Mouse (Mus musculus): ENCODE measurements around the gene Foxf2.

DNA sequence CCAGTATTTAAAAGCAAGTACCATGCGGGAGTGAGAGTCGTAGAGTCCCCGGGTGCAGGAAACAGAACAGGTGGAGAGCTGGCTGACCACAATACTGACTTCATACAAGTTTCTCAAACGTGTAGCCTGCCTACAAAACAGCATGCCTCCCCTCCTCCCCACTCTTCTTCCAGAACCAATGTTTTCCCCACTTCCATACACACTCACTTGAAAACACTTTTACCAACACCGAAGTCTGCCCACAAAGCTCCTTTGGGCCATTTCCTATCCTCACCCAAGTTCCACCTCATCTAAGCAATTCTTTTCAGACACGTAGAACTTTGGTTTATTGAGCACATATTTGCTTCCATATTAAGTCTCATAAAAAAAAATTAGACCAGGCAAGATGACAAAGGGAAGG is 2.3 kb upstream of the Foxf2 start:
- TF ChIP-seq CTCF (IDR thresholded peaks at IDR 0.05; ENCODE audit: insufficient read depth, low read depth, low read length) (no peak), POLR2A (IDR thresholded peaks at IDR 0.05; ENCODE audit: insufficient read depth, low read depth, low read length) (no peak)
